Mouse (Mus musculus): ENCODE measurements around the gene Ankrd54.

GRCm38 (mm10) chr15:79110528-79110927, 47.8 kb upstream of the Ankrd54 start:
- TF ChIP-seq MAFK (IDR thresholded peaks at IDR 0.05; ENCODE audit: insufficient read depth, low read depth, low read length), result no peak
- TF ChIP-seq HCFC1 (IDR thresholded peaks at IDR 0.05; ENCODE audit: borderline replicate concordance, insufficient read depth, low read length), result no peak
